ENCODE assay signal across 16 mouse cellular contexts in genomic region chr12:7962314-7962927, GRCm38 (mm10). TPM values are rescaled to one million over a fixed set of nuclear protein-coding genes. Genes with fewer than 3 reads are reported as not detected.
DNase-seq lines count a peak whose midpoint lies in the region; ATAC-seq and TF ChIP-seq lines count a peak whose summit lies in the region.
"Had no signal": no experiment of that assay in that cellular context is flagged by ENCODE, and none has a peak within 500 bp of the region (broad histone marks: within the 10 kb centered on the region; RNA-seq: fewer than 3 reads in every experiment).

No protein-coding gene starts in this region.

- peak; percentile 55; the same call in 1 of the 2 replicates for ATAC-seq in heart, embryonic 16.5 days (replicated peaks; ENCODE audit: extremely low read depth, insufficient read depth, low FRiP score)
- peak; percentile 88; the same call in 1 of the 2 replicates for ATAC-seq in lung, embryonic 14.5 days (ENCODE audit: insufficient read depth)
- peak; percentile 50; the same call in 1 of the 2 replicates for ATAC-seq in forebrain, postnatal 0 days

- H3K27me3 ChIP-seq in heart, embryonic 16.5 days (ENCODE audit: control insufficient read depth, insufficient read depth, low read length), result no peaks in the 10 kb centered on the region
- no peaks in the 10 kb centered on the region for H3K27me3 ChIP-seq in lung, embryonic 14.5 days (ENCODE audit: insufficient read depth, low read length)
- no peaks in the 10 kb centered on the region for H3K27me3 ChIP-seq in forebrain, postnatal 0 days (ENCODE audit: insufficient read depth, low read length)
- H3K27me3 ChIP-seq: limb, embryonic 12.5 days; neural tube, embryonic 15.5 days had no signal

- H3K9me3 ChIP-seq in heart, embryonic 16.5 days (replicated peaks; ENCODE audit: control insufficient read depth, low read length), result no peaks in the 10 kb centered on the region
- no peaks in the 10 kb centered on the region for H3K9me3 ChIP-seq in lung, embryonic 14.5 days (ENCODE audit: low read depth, low read length)
- no peaks in the 10 kb centered on the region for H3K9me3 ChIP-seq in forebrain, postnatal 0 days (ENCODE audit: low read length)
- H3K9me3 ChIP-seq: hindbrain, embryonic 10.5 days; limb, embryonic 12.5 days; neural tube, embryonic 15.5 days had no signal

- no peak for DNase-seq in heart, postnatal 25 days (ENCODE audit: low spot score)
- peak; percentile 87 for DNase-seq in lung, embryonic 14.5 days
- DNase-seq in lung, postnatal 25 days (ENCODE audit: low spot score), result no peak
- peak; percentile 32 for DNase-seq in adipocyte (ENCODE audit: low spot score)
- peak; percentile 56 for DNase-seq in forebrain, postnatal 0 days
- DNase-seq in adrenal gland, postnatal 36 days, result no peak
- DNase-seq in left cerebral cortex, postnatal 10 days (ENCODE audit: extremely low spot score in 1 of 2, low spot score in 2 of 2), result no peak
- DNase-seq: adrenal gland, postnatal 25 days; cerebellum, adult 11 months; gastrocnemius, postnatal 14 days; kidney, adult 9 months had no signal

- H3K9ac ChIP-seq in heart, embryonic 16.5 days (ENCODE audit: low read length), result no peak overlapping the region
- H3K9ac ChIP-seq in lung, embryonic 14.5 days, result no peak overlapping the region
- H3K9ac ChIP-seq in forebrain, postnatal 0 days, result no peak overlapping the region
- H3K9ac ChIP-seq: limb, embryonic 12.5 days; neural tube, embryonic 15.5 days had no signal

- H3K4me1 ChIP-seq in heart, embryonic 16.5 days (ENCODE audit: control insufficient read depth, insufficient read depth, low read length), result no peaks in the 10 kb centered on the region; the same call in 1 of the 2 replicates
- no peaks in the 10 kb centered on the region for H3K4me1 ChIP-seq in lung, embryonic 14.5 days (ENCODE audit: insufficient read depth)
- H3K4me1 ChIP-seq in forebrain, postnatal 0 days (ENCODE audit: insufficient read depth), result no peaks in the 10 kb centered on the region
- H3K4me1 ChIP-seq: hindbrain, embryonic 10.5 days; neural tube, embryonic 15.5 days had no signal

- intact Hi-C loops in heart, postnatal 25 days (cut with DNase I), result no loop called here
- intact Hi-C loops in left cerebral cortex, postnatal 10 days (cut with DNase I), result no loop called here

- no peak for TF ChIP-seq CTCF in lung, embryonic 14.5 days (IDR thresholded peaks at IDR 0.05; ENCODE audit: low read depth)
- no peak for TF ChIP-seq CTCF in forebrain, postnatal 0 days (IDR thresholded peaks at IDR 0.05; ENCODE audit: low read depth)

- H3K36me3 ChIP-seq in heart, embryonic 16.5 days (ENCODE audit: control insufficient read depth, insufficient read depth), result no peaks in the 10 kb centered on the region
- H3K36me3 ChIP-seq in lung, embryonic 14.5 days (ENCODE audit: insufficient read depth), result no peaks in the 10 kb centered on the region
- no peaks in the 10 kb centered on the region for H3K36me3 ChIP-seq in forebrain, postnatal 0 days (ENCODE audit: insufficient read depth)
- H3K36me3 ChIP-seq: hindbrain, embryonic 10.5 days; limb, embryonic 12.5 days; neural tube, embryonic 15.5 days had no signal

- no peak overlapping the region for H3K4me2 ChIP-seq in heart, embryonic 16.5 days (ENCODE audit: low read depth, low read length)
- H3K4me2 ChIP-seq in lung, embryonic 14.5 days, result no peak overlapping the region
- no peak overlapping the region for H3K4me2 ChIP-seq in forebrain, postnatal 0 days (ENCODE audit: low read depth)
- H3K4me2 ChIP-seq: limb, embryonic 12.5 days; neural tube, embryonic 15.5 days had no signal

- no peak overlapping the region for H3K27ac ChIP-seq in heart, embryonic 16.5 days (ENCODE audit: low read length)
- no peak overlapping the region for H3K27ac ChIP-seq in lung, embryonic 14.5 days (ENCODE audit: low read depth)
- no peak overlapping the region for H3K27ac ChIP-seq in forebrain, postnatal 0 days (ENCODE audit: low read depth, low read length)
- H3K27ac ChIP-seq: hindbrain, embryonic 10.5 days; limb, embryonic 12.5 days; macrophage; neural tube, embryonic 15.5 days had no signal

- WGBS in heart, embryonic 16.5 days, result 35% methylated on average over 5 of the region's 5 CpGs
- 28% methylated on average over 5 of the region's 5 CpGs for whole genome bisulfite sequencing in lung, embryonic 14.5 days
- 46% methylated on average over 5 of the region's 5 CpGs for WGBS in forebrain, postnatal 0 days

- H3K4me3 ChIP-seq in heart, embryonic 16.5 days (ENCODE audit: low read length), result no peak overlapping the region
- no peak overlapping the region for H3K4me3 ChIP-seq in lung, embryonic 14.5 days (ENCODE audit: low read depth, low read length)
- H3K4me3 ChIP-seq in forebrain, postnatal 0 days (ENCODE audit: low read depth, low read length), result no peak overlapping the region
- H3K4me3 ChIP-seq: hindbrain, embryonic 10.5 days; limb, embryonic 12.5 days; neural tube, embryonic 15.5 days had no signal

RNA-seq across cellular contexts. Expression of gene Apob, which starts 15.0 kb away (rescaled TPM):
- polyA plus RNA-seq in heart, embryonic 16.5 days (2015; fragmentation: Nextera tagmentation; extraction: Ambion mirVana), result 0.07 and 0.95 TPM in 2 replicates
- total RNA-seq in heart, postnatal 25 days (2021), result not detected
- polyA plus RNA-seq in lung, embryonic 14.5 days (2014; fragmentation: Nextera tagmentation; extraction: Ambion mirVana), result 0.08 TPM in 1 of 2 replicates, not detected in the other
- 0.15 and 0.33 TPM in 2 replicates for total RNA-seq in forebrain, postnatal 0 days (2014; rRNA removed)
- 0.01 TPM in 1 of 2 replicates, not detected in the other for polyA plus RNA-seq in forebrain, postnatal 0 days (2015; fragmentation: Nextera tagmentation; extraction: Ambion mirVana)
- total RNA-seq in adrenal gland, postnatal 36 days (2021), result 1 to 10 TPM in 1 of 2 experiments, under 1 TPM in 1; 0.07 to 1.2 TPM
- under 1 TPM; 0.08 to 0.13 TPM for total RNA-seq in left cerebral cortex, postnatal 10 days (2021)
- polyA plus RNA-seq: macrophage had no signal

Comparison
In these comparisons a context has a peak if more than half of its experiments do, and no peak if none do; other contexts are left out.
1. DNase-seq: peak in lung, embryonic 14.5 days (single experiment), adipocyte (single experiment) and forebrain, postnatal 0 days (single experiment); none in heart, postnatal 25 days (single experiment), lung, postnatal 25 days (single experiment), adrenal gland, postnatal 36 days (0 of 2) and left cerebral cortex, postnatal 10 days (0 of 2).
2. Peak in every context shown above with its lines, with median percentiles within 50 percentile points of each other: ATAC-seq.